Mouse (Mus musculus): ENCODE results near the gene Stat2. TPM values are rescaled to one million over a fixed set of nuclear protein-coding genes. Genes with fewer than 3 reads are reported as not detected.
A peak's percentile ranks its signal among the peaks of the same experiment; 100 is the strongest.

The Stat2 gene
- polyA plus RNA-seq, 1 experiment from 2014 or later, result 23.2 TPM

DNA sequence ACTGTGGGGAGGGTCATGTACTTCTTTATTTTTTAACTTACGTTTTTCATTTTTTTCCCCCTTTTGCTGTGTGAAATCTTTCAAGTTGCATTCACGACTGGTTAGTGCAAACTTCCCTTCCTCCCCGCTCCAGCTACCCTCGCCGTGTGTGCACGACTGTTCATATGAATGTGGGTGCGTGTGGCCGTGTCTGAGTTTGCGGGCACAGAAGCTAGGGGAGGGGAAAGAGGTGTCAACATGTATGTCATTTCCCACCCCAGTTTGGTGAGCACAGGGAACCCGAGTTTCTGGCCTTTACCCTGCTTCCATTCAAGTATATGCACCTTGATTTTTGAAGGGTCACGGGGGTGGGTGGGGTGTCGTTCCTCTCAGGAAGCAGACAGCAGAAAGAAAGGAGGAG, 39.8 kb upstream of the Stat2 start:
- no peak for TF ChIP-seq CTCF (IDR thresholded peaks at IDR 0.05; ENCODE audit: low read depth)
- H3K4me3 ChIP-seq (ENCODE audit: low read depth, low read length), result no peak overlapping the region
- no peak overlapping the region for H3K9ac ChIP-seq (ENCODE audit: low read depth, low read length)
- ATAC-seq, result no peak
- 78% methylated on average over 12 of the region's 12 CpGs for WGBS
- no peaks in the 10 kb centered on the region for H3K9me3 ChIP-seq (ENCODE audit: control insufficient read depth)
- no peak overlapping the region for H3K4me2 ChIP-seq (replicated peaks; ENCODE audit: low read depth)
- H3K4me1 ChIP-seq (replicated peaks; ENCODE audit: control insufficient read depth, insufficient read depth, low read length), result no peaks in the 10 kb centered on the region
- no peak overlapping the region for H3K27ac ChIP-seq (ENCODE audit: low read depth, low read length)
- H3K27me3 ChIP-seq (replicated peaks; ENCODE audit: control insufficient read depth, insufficient read depth, low read length), result no peaks in the 10 kb centered on the region
- H3K36me3 ChIP-seq (ENCODE audit: control insufficient read depth, insufficient read depth), result no peaks in the 10 kb centered on the region

DNA sequence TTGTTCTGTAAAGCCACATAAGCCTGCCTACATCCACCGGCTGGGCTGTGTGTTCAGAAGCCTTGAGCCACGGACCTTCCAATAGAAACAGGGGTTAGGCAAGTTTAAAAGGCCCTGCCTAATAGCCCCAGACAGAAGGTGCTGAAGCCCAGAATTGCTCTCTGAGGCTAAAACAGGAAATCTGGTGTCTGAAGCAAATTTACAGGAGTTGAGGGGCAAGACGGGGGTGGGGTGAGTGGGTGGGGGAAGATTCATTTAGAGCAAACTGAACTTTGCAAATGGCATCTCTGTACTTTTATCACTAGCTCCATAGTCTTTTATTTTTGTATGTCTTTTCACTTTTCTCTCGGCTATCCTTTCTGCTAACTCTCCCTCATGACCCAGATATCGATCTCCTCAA, 39.2 kb upstream of the Stat2 start:
- ATAC-seq, result no peak
- H3K4me1 ChIP-seq (replicated peaks; ENCODE audit: control insufficient read depth, insufficient read depth, low read length), result no peaks in the 10 kb centered on the region
- 0 out of 2 replicates have a peak overlapping the region, but pooled peaks have one; percentile 67 for H3K9ac ChIP-seq (ENCODE audit: low read depth, low read length)
- no peaks in the 10 kb centered on the region for H3K27me3 ChIP-seq (replicated peaks; ENCODE audit: control insufficient read depth, insufficient read depth, low read length)
- WGBS, result 9% methylated on average over 5 of the region's 5 CpGs
- no peaks in the 10 kb centered on the region for H3K36me3 ChIP-seq (ENCODE audit: control insufficient read depth, insufficient read depth)
- peak overlapping the region; percentile 79; the same call in 1 of the 2 replicates for H3K27ac ChIP-seq (ENCODE audit: low read depth, low read length)
- TF ChIP-seq CTCF (IDR thresholded peaks at IDR 0.05; ENCODE audit: low read depth), result no peak
- H3K4me3 ChIP-seq (ENCODE audit: low read depth, low read length), result peak overlapping the region; percentile 86
- H3K9me3 ChIP-seq (ENCODE audit: control insufficient read depth), result no peaks in the 10 kb centered on the region
- H3K4me2 ChIP-seq (replicated peaks; ENCODE audit: low read depth), result peak overlapping the region; percentile 95

- WGBS, result under 1% methylated on average over 58 of the region's 58 CpGs
- Histone ChIP-seq H3K4me1 (replicated peaks; ENCODE audit: control insufficient read depth, insufficient read depth, low read length) (no peaks in the 10 kb centered on the region), H3K36me3 (ENCODE audit: control insufficient read depth, insufficient read depth) (no peaks in the 10 kb centered on the region), H3K4me3 (ENCODE audit: low read depth, low read length) (peak within 1 kb of the TSS; percentile 86), H3K9ac (ENCODE audit: low read depth, low read length) (peak within 1 kb of the TSS; percentile 67), H3K27me3 (replicated peaks; ENCODE audit: control insufficient read depth, insufficient read depth, low read length) (no peaks in the 10 kb centered on the region), H3K4me2 (replicated peaks; ENCODE audit: low read depth) (peak within 1 kb of the TSS; percentile 95), H3K9me3 (ENCODE audit: control insufficient read depth) (no peaks in the 10 kb centered on the region), H3K27ac (ENCODE audit: low read depth, low read length) (peak within 1 kb of the TSS; percentile 79)
- no peak for TF ChIP-seq CTCF (IDR thresholded peaks at IDR 0.05; ENCODE audit: low read depth)
- ATAC-seq, result peak; percentile 89
These were observed 38.5 kb upstream of the Stat2 start, which contains the start of gene Timeless for GRCm38 (mm10) chr10:128231697-128232419. Gene Timeless, plus strand, starts transcription at chr10:128232065.

DNA sequence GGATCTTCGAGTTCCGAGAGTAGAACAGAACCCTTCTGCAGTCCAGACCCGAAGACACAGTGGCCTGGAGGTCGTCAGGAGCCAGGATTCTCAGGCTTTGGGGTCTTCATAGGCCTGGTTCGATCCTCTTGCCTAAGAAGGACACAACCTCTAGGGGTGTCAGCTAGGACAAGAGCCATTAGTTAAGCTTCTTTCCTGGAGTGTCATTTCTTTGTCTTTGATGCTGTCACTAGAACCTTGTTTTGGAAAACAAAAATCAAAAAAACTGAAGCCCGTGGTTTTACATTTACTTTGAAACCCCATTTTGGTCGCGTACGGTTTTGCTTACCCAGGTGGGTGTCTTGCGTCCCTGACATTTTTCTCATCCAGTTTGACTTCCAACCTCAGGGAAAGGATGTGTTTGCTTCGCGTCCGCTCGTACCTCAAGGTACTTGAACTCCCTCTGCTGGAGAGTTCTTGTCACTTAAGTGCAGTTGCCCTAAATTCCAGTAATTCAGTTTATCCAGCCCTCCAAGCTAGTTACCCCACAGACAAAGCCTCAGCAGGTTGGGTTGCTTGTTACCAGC, 37.9 kb upstream of the Stat2 start:
- under 1% methylated on average over 14 of the region's 14 CpGs for WGBS
- Histone ChIP-seq H3K27me3 (replicated peaks; ENCODE audit: control insufficient read depth, insufficient read depth, low read length) (no peaks in the 10 kb centered on the region), H3K4me1 (replicated peaks; ENCODE audit: control insufficient read depth, insufficient read depth, low read length) (no peaks in the 10 kb centered on the region), H3K9ac (ENCODE audit: low read depth, low read length) (peak overlapping the region; percentile 67), H3K27ac (ENCODE audit: low read depth, low read length) (peak overlapping the region; percentile 79), H3K9me3 (ENCODE audit: control insufficient read depth) (no peaks in the 10 kb centered on the region), H3K36me3 (ENCODE audit: control insufficient read depth, insufficient read depth) (no peaks in the 10 kb centered on the region), H3K4me3 (ENCODE audit: low read depth, low read length) (peak overlapping the region; percentile 86), H3K4me2 (replicated peaks; ENCODE audit: low read depth) (peak overlapping the region; percentile 95)
- peak; percentile 89 for TF ChIP-seq CTCF (IDR thresholded peaks at IDR 0.05; ENCODE audit: low read depth)
- peak; percentile 59 for ATAC-seq

DNA sequence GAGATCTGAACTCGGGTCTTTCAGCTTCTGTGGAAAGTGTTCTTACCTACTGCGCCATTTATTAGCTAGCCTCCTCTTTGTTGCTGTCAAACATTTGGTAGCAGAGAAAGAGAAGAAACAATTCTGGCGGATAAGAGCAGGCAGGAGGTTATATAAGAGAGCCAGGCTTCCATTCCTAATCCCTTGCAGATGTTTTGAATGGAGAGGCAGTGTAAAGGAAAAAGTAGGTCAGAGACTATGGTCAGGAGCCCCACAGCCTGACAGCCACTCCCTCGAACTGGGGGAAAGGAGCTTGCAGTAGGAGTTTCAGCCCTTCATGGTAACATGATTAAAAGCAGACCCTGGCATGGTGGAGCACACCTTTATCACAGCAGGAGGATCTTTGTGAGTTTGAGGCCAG, 34.0 kb upstream of the Stat2 start:
- no peak overlapping the region for H3K9ac ChIP-seq (ENCODE audit: low read depth, low read length)
- WGBS, result 70% methylated on average over 4 of the region's 4 CpGs
- no peak for TF ChIP-seq CTCF (IDR thresholded peaks at IDR 0.05; ENCODE audit: low read depth)
- H3K9me3 ChIP-seq (ENCODE audit: control insufficient read depth), result no peaks in the 10 kb centered on the region
- H3K4me3 ChIP-seq (ENCODE audit: low read depth, low read length), result no peak overlapping the region
- no peaks in the 10 kb centered on the region for H3K27me3 ChIP-seq (replicated peaks; ENCODE audit: control insufficient read depth, insufficient read depth, low read length)
- no peaks in the 10 kb centered on the region; the same call in 1 of the 2 replicates for H3K36me3 ChIP-seq (ENCODE audit: control insufficient read depth, insufficient read depth)
- no peak overlapping the region for H3K27ac ChIP-seq (ENCODE audit: low read depth, low read length)
- ATAC-seq, result no peak
- no peak overlapping the region for H3K4me2 ChIP-seq (replicated peaks; ENCODE audit: low read depth)
- no peaks in the 10 kb centered on the region for H3K4me1 ChIP-seq (replicated peaks; ENCODE audit: control insufficient read depth, insufficient read depth, low read length)

GRCm38 (mm10) chr10:128237807-128238480, 32.4 kb upstream of the Stat2 start:
- WGBS, result 82% methylated on average over 15 of the region's 15 CpGs
- ATAC-seq, result no peak
- Histone ChIP-seq H3K4me1 (replicated peaks; ENCODE audit: control insufficient read depth, insufficient read depth, low read length) (no peaks in the 10 kb centered on the region), H3K36me3 (ENCODE audit: control insufficient read depth, insufficient read depth) (no peaks in the 10 kb centered on the region; the same call in 1 of the 2 replicates), H3K27ac (ENCODE audit: low read depth, low read length) (no peak overlapping the region), H3K9me3 (ENCODE audit: control insufficient read depth) (no peaks in the 10 kb centered on the region), H3K27me3 (replicated peaks; ENCODE audit: control insufficient read depth, insufficient read depth, low read length) (no peaks in the 10 kb centered on the region), H3K9ac (ENCODE audit: low read depth, low read length) (no peak overlapping the region), H3K4me2 (replicated peaks; ENCODE audit: low read depth) (no peak overlapping the region), H3K4me3 (ENCODE audit: low read depth, low read length) (no peak overlapping the region)
- no peak for TF ChIP-seq CTCF (IDR thresholded peaks at IDR 0.05; ENCODE audit: low read depth)

All from intestine, postnatal 0 days (tissue).